Mouse (Mus musculus) midbrain, postnatal 0 days (tissue): ENCODE measurements around the gene Acly. TPM values are rescaled to one million over a fixed set of nuclear protein-coding genes. Genes with fewer than 3 reads are reported as not detected.

Experiments used
- ATAC-seq: fragments of 200-750 bp; cut with Nextera tagmentation; 2 replicates; pipeline ENCODE4 v1.8.0; 2017; ENCODE audit warnings: moderate number of reproducible peaks, mild to moderate bottlenecking, moderate TSS enrichment, moderate library complexity; ENCODE audit not compliant: low FRiP score
- DNase-seq: peaks from one replicate; pipeline ENCODE4 v3.0.0-alpha.2; 2015; ENCODE audit warnings: low spot score
- H3K27ac ChIP-seq: fragments of 300-500 bp; sonication (generic); 2 replicates; pipeline ENCODE4 v1.5.1; 2014; ENCODE audit warnings: low read depth, mild to moderate bottlenecking, low read length, mixed read lengths
- H3K27me3 ChIP-seq: fragments of 300-500 bp; sonication (generic); 2 replicates; pipeline ENCODE4 v1.6.1; 2014; ENCODE audit warnings: low read length, control low read depth, mixed read lengths; ENCODE audit not compliant: insufficient read depth
- H3K36me3 ChIP-seq: fragments of 300-500 bp; sonication (generic); 2 replicates; pipeline ENCODE4 v1.6.1; 2014; ENCODE audit warnings: low read length, control low read depth, mixed read lengths; ENCODE audit not compliant: insufficient read depth
- H3K4me1 ChIP-seq: fragments of 300-500 bp; sonication (generic); 2 replicates; pipeline ENCODE4 v1.6.1; 2014; ENCODE audit warnings: mild to moderate bottlenecking, control low read depth, antibody characterized with exemption, low read length, mixed read lengths; ENCODE audit not compliant: insufficient read depth
- H3K4me2 ChIP-seq: fragments of 300-500 bp; sonication (generic); 2 replicates; pipeline ENCODE4 v1.6.1; 2014; ENCODE audit warnings: low read depth, mild to moderate bottlenecking, low read length, mixed read lengths; ENCODE audit not compliant: poor library complexity, severe bottlenecking
- H3K4me3 ChIP-seq: fragments of 300-500 bp; sonication (generic); 2 replicates; pipeline ENCODE4 v1.5.1; 2014; ENCODE audit warnings: low read depth, mild to moderate bottlenecking, low read length, moderate library complexity
- H3K9ac ChIP-seq: fragments of 300-500 bp; sonication (generic); replicated peaks from 2 replicates; pipeline ENCODE4 v1.6.1; 2014; ENCODE audit warnings: mild to moderate bottlenecking, low read length, moderate library complexity, mixed read lengths; ENCODE audit not compliant: poor library complexity, severe bottlenecking
- H3K9me3 ChIP-seq: fragments of 300-500 bp; sonication (generic); 2 replicates; pipeline ENCODE4 v1.6.1; 2016; ENCODE audit warnings: low read length, control low read depth
- CTCF ChIP-seq: IDR thresholded peaks from 2 replicates; pipeline ENCODE4 v1.5.1; 2016; ENCODE audit warnings: antibody characterized with exemption, mild to moderate bottlenecking
- WGBS: fragments of 180-500 bp; shearing (Covaris S2); extraction: QIAGEN DNeasy Blood & Tissue Kit; methylation state at CpG from one replicate; pipeline ENCODE4 v1.1.7; 2014; 5-methylcytosine and 5-hydroxymethylcytosine counted together
- polyA plus RNA-seq: library from polyadenylated mRNA; unstranded; fragments of >200 nt; fragmentation: Nextera tagmentation; extraction: Ambion mirVana; gene quantifications from 2 replicates; pipeline ENCODE4 v1.2.1, GENCODE M21; 2015
- total RNA-seq: library from RNA; depleted of rRNA; stranded (reverse); fragments of >200 nt; gene quantifications from 2 replicates; pipeline ENCODE4 v1.2.3, GENCODE M21; 2014

Gene Acly
- total and polyA plus RNA-seq, 2 experiments from 2014 or later, result 116 to 228 TPM

DNA sequence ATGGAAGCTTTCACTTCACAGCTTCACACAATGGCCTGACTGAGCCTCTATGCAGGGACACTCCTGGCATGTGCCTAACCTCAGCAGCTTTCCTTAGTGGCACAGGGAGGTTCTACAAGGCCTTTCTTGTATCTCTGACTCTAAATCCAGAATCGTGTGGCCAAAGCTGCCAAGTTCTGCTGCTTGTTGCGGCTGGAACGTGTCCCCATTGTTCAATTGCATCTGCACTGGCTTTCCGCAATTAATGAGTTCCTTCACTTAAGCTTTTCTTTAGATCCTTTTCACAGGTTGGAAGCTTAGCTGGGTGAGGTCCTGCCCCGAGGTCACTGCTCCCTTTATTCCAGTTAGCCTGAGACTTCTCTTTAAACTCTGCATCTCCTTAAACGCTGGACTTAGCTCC is 6.1 kb upstream of the Acly start:
- no peaks in the 10 kb centered on the region for H3K9me3 ChIP-seq
- no peaks in the 10 kb centered on the region for H3K27me3 ChIP-seq
- H3K27ac ChIP-seq, result no peak overlapping the region
- no peak overlapping the region for H3K9ac ChIP-seq
- no peaks in the 10 kb centered on the region for H3K36me3 ChIP-seq
- H3K4me3 ChIP-seq, result no peak overlapping the region
- no peaks in the 10 kb centered on the region for H3K4me1 ChIP-seq
- no peak overlapping the region for H3K4me2 ChIP-seq
- DNase-seq (no peak), ATAC-seq (no peak)
- 29% methylated on average over 6 of the region's 6 CpGs for WGBS
- TF ChIP-seq CTCF, result no peak

DNA sequence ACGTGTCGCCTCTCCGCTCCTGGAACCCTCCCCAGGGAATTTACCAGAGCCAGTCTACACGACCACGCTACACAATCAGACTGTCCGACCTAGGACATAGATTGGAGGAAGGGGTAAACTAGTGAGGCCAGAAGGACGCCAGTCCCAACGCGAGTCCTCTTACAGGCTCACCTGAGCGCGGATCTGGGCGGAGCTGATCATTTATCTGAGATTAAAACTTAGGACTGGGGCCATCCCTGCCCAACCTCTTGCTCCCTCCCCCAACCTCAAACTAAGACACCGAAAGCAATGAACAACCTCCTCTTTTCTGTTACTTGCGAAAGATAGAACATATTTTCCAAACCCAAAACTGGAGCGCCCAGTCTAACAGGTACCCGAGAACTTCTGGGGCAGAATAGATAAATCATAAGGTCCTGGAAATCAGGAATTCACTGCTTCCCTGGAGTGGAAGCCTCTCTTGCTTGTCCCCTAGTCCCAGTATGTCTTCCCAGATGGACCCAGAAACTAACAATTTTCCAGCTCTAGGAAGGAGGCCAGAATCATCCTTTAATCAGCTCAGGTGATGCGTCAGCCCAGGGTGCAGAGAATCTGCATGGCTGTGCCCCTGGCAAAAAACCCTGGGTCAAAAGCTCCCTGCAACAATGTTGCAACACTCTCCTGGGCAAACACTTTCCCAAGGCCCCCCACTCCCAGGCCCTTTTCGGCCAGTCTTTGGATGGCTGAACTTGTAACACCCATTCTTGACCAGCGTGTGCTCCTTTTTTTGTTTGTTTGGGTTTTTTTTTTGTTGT is 770 bp upstream of the Acly start:
- H3K4me1 ChIP-seq, result peaks cover 20% of the 10 kb centered on the region
- TF ChIP-seq CTCF, result no peak
- H3K9ac ChIP-seq, result peak overlapping the region; percentile 73
- DNase-seq (no peak), ATAC-seq (no peak)
- peak overlapping the region; percentile 54 for H3K4me3 ChIP-seq
- H3K36me3 ChIP-seq, result no peaks in the 10 kb centered on the region
- H3K4me2 ChIP-seq, result peak overlapping the region; percentile 79
- WGBS, result 25% methylated on average over 19 of the region's 19 CpGs
- H3K27me3 ChIP-seq, result no peaks in the 10 kb centered on the region
- no peaks in the 10 kb centered on the region for H3K9me3 ChIP-seq
- H3K27ac ChIP-seq, result peak overlapping the region; percentile 79

DNA sequence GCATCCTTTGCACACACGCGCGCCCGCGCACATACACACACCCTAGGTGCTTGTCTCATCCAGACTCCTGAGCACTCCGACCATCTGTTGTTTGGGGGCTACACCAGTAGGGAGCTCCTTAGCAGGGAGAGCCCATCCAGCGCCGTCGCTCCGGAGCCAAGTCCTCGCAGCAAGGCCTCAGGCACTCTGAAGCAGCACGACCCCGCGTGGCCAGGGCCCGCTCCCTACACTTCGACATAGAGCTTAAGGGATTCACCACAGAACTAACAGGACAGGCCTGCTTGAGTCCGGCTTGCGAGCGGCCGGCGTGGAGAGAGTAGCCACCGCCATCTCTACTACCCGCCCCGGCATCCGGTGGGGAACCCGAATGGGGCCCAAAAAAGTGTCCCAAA is 738 bp downstream of the Acly start:
- WGBS, result under 1% methylated on average over 26 of the region's 26 CpGs
- Histone ChIP-seq H3K4me2 (peak overlapping the region; percentile 79), H3K4me3 (peak overlapping the region; percentile 54), H3K9me3 (no peaks in the 10 kb centered on the region), H3K27ac (peak overlapping the region; percentile 79), H3K9ac (peak overlapping the region; percentile 73), H3K27me3 (no peaks in the 10 kb centered on the region), H3K36me3 (peaks cover 12% of the 10 kb centered on the region), H3K4me1 (peaks cover 20% of the 10 kb centered on the region)
- peak; percentile 47 for TF ChIP-seq CTCF
- ATAC-seq (peak; percentile 39; the same call in 1 of the 2 replicates), DNase-seq (peak; percentile 75)

DNA sequence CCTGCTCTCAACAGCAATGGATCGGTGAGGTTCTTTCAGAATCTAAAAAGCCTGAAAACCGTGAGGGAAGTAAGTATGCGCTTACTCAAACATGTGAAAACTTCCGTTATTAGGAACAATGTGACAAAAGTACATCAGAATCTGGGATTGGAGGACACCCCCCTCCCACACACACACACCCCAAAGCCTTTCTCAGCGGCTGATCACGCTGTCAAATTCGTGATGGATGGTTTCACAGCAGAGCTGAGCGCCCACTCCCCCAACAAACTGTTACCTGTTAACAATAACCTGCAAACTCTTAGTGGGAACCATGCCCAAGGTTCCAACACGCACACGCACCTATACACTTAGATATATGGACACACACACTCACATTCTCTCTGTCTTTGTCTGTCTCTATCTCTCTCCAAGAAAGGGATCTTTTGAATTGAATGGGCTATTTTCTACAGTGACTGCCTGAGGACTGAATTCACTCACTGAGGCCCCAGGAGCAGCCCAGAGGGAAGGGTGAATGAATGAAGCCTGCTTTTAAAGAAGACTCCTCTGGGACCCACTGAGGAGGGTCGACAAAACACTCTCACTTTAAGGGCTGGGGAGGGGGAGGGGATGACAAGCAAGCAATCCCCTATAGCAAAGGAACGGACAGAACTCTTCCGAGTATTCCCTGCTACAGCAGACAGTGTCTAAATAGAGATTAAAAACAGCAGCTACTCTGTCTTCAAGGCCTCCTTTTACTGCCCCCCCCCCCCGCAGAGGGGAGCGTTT is 1.6 kb downstream of the Acly start:
- DNase-seq, result no peak
- Histone ChIP-seq H3K36me3 (peaks cover 21% of the 10 kb centered on the region), H3K4me2 (peak overlapping the region; percentile 79), H3K27ac (no peak overlapping the region), H3K4me3 (peak overlapping the region; percentile 54), H3K4me1 (peaks cover 20% of the 10 kb centered on the region), H3K27me3 (no peaks in the 10 kb centered on the region), H3K9me3 (no peaks in the 10 kb centered on the region), H3K9ac (peak overlapping the region; percentile 73)
- WGBS, result 6% methylated on average over 15 of the region's 15 CpGs
- no peak for ATAC-seq
- no peak for TF ChIP-seq CTCF

DNA sequence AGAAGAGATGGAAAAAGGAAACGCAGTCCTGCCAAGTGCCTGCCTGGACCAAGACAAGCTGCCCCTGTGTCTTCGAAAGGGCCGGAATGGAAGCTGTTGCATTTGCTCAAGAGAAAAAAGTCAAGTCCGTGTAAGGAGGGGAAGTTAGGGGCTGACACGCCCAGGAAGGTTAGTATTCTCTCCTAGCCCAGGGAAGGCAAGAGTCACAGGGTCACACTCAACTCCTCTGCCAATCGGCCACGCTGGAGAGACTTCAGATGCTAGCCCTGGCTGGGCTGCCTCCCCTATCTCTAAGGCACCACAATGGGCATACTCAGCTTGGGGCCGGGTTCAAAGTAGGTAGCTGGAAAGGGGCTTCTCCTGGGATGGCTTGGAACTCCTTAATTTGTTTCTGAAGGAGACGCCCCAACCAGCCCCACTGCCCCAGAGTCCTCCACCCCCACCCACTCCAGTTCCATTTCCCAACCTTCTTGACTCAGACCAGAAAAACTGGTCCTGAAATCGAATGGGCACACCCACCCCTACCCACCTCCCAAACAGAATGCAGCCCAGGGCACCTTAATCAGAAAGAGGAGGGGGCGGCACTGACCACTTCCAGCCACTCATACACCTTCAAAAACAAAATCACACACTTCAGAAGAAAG is 2.7 kb downstream of the Acly start:
- Histone ChIP-seq H3K4me2 (peak overlapping the region; percentile 79), H3K9ac (no peak overlapping the region), H3K27me3 (no peaks in the 10 kb centered on the region), H3K4me1 (peaks cover 20% of the 10 kb centered on the region), H3K36me3 (peaks cover 32% of the 10 kb centered on the region), H3K9me3 (no peaks in the 10 kb centered on the region), H3K4me3 (no peak overlapping the region), H3K27ac (no peak overlapping the region)
- WGBS, result 55% methylated on average over 11 of the region's 11 CpGs
- TF ChIP-seq CTCF, result no peak
- no peak for ATAC-seq
- DNase-seq, result no peak
